ENCODE assay signal across 35 mouse cellular contexts in the genomic region with DNA sequence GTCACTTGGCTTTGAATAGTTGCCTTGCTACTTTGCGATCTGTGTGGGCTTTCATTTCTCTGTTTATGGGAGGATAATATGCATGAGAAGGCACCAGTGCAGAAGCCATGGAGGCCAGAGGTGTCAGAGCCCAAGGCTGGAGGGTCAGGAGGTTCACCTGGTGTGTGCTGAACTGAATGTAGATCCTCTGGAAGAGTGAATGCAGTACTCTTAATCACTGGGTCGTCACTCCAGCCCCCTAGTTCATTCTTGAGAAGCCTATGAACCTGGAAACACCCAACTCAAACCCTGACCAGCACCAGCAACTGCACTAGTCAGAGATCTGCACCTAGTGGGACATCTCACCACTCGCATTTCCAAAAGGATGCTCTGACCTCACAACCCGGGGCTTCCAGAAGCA.
"Had no signal": no experiment of that assay in that cellular context is flagged by ENCODE, and none has a peak within 500 bp of the region (broad histone marks: within the 10 kb centered on the region; RNA-seq: fewer than 3 reads in every experiment).

No protein-coding gene starts in this region.

- H3K4me2 ChIP-seq: heart, embryonic 11.5 days; heart, embryonic 12.5 days; heart, embryonic 13.5 days; heart, embryonic 15.5 days; hindbrain, embryonic 12.5 days; hindbrain, embryonic 13.5 days; hindbrain, embryonic 14.5 days; hindbrain, embryonic 15.5 days; intestine, embryonic 15.5 days; kidney, embryonic 15.5 days had no signal

- DNase-seq: heart, postnatal 10 days; heart, postnatal 14 days; heart, postnatal 36 days; heart, postnatal 4 days; kidney, adult 11 months; kidney, adult 18-20 months; kidney, adult 2 months; kidney, adult 8-10 months; kidney, adult 9 months; kidney, postnatal 10 days; kidney, postnatal 14 days; kidney, postnatal 25 days; kidney, postnatal 36 days; kidney, postnatal 4 days; layer of hippocampus, adult 9-11 months; layer of hippocampus, postnatal 36 days had no signal

- H3K9me3 ChIP-seq: heart, embryonic 13.5 days; heart, embryonic 15.5 days; hindbrain, embryonic 12.5 days; hindbrain, embryonic 13.5 days; hindbrain, embryonic 15.5 days; intestine, embryonic 15.5 days; kidney, embryonic 15.5 days had no signal

- H3K4me1 ChIP-seq: heart, embryonic 12.5 days; heart, embryonic 13.5 days; heart, embryonic 15.5 days; hindbrain, embryonic 10.5 days; hindbrain, embryonic 12.5 days; hindbrain, embryonic 13.5 days; hindbrain, embryonic 15.5 days; intestine, embryonic 15.5 days had no signal

- H3K27ac ChIP-seq: heart, embryonic 13.5 days; heart, embryonic 15.5 days; hindbrain, embryonic 10.5 days; hindbrain, embryonic 12.5 days; hindbrain, embryonic 13.5 days; hindbrain, embryonic 14.5 days; hindbrain, embryonic 15.5 days; hindbrain, postnatal 0 days; intestine, embryonic 15.5 days; kidney, embryonic 15.5 days; kidney, postnatal 0 days; layer of hippocampus, adult 2 months; left cerebral cortex, adult 2 months had no signal

- H3K4me3 ChIP-seq: heart, embryonic 12.5 days; heart, embryonic 13.5 days; heart, embryonic 15.5 days; hindbrain, embryonic 10.5 days; hindbrain, embryonic 12.5 days; hindbrain, embryonic 13.5 days; hindbrain, embryonic 15.5 days; intestine, embryonic 15.5 days; kidney, embryonic 15.5 days; layer of hippocampus, adult 2 months; left cerebral cortex, adult 2 months had no signal

- H3K9ac ChIP-seq: heart, embryonic 12.5 days; heart, embryonic 13.5 days; heart, embryonic 15.5 days; hindbrain, embryonic 12.5 days; hindbrain, embryonic 13.5 days; hindbrain, embryonic 14.5 days; hindbrain, embryonic 15.5 days; intestine, embryonic 15.5 days; kidney, embryonic 15.5 days had no signal

- H3K27me3 ChIP-seq: heart, embryonic 12.5 days; heart, embryonic 13.5 days; heart, embryonic 15.5 days; hindbrain, embryonic 12.5 days; hindbrain, embryonic 13.5 days; hindbrain, embryonic 15.5 days; intestine, embryonic 15.5 days; kidney, embryonic 15.5 days had no signal

- H3K36me3 ChIP-seq: intestine, embryonic 15.5 days had no signal

- ATAC-seq: hindbrain, embryonic 16.5 days; hindbrain, postnatal 0 days; inflammation-experienced regulatory T-cells, adult 6 months; intestine, embryonic 15.5 days; intestine, embryonic 16.5 days; intestine, postnatal 0 days had no signal
